Mouse (Mus musculus): ENCODE measurements at regions not wholly inside any gene's neighbourhood (a gene's known extent, or its start where the extent isn't known, plus 50 kb on each side); places are given as distances from the start of the nearest gene placed in this dataset.

DNA sequence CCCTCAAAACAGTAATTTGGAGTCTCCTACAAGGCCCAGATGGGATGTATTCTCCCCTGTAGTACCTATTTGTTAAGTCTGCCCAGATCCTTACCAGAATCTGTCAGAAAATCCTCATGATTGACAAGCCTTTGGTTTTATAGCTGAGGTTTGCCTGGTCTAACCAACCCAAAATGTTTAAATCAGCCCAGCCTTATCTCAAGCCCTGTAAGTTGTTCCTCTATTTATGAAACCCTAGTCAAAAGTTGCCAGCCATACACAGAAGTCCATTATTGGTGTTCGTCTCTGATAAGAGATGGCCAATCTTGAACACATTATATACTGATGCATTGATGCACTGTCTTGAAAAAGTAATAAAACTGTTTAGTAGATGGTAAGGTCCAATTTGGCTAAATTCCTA lies 239.9 kb upstream of the Hnrnpa3 start:
- Histone ChIP-seq H3K4me1 (peaks cover 9% of the 10 kb centered on the region), H3K27me3 (replicated peaks) (no peaks in the 10 kb centered on the region), H3K9ac (no peak overlapping the region), H3K4me2 (replicated peaks) (no peak overlapping the region), H3K36me3 (no peaks in the 10 kb centered on the region), H3K4me3 (no peak overlapping the region), H3K9me3 (no peaks in the 10 kb centered on the region), H3K27ac (no peak overlapping the region)
- WGBS: 95% methylated on average over 1 of the region's 1 CpGs
- ATAC-seq (ENCODE audit: low FRiP score, low read depth): no peak

DNA sequence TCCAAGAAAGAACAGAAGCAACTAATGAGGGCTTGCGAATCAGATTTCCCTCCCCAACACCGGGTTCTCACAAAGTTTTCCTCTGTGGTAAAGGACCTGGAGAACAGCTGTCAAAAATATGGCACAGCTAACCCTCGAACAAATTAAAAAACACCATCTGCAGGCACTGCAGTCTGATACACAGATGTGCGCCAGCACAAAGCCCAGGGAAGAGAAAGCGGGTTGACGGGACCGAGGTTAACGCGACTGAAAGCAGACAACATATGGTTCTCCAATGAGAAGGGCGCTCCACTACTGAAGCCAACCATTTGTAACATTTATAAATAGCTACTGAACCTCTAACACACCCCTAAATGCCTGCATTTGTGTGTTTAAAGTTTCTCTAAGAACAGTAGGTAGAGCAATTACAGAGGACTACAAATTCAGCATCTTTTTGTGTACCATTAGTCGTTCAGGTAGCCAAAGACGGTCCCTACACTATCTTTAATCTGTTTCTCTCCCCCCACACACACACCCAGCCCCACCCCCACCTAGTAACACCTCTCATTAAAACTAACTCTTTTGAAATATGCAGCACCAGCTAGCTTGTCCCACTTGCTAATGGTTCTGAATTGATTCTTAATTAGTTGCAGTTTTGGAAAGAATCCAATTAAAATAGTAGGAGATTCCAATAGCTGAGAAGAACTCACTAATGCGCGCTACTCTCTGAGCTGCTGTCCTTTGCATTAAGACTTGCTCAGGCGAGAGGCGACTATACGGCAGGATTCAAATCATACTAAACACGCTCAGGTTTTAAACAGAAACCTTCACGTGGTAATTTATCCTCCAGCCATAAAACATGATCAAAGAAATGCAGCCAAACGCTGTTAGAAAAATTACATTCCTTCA lies 236.0 kb upstream of the Hnrnpa3 start:
- no peaks in the 10 kb centered on the region for H3K9me3 ChIP-seq
- H3K4me2 ChIP-seq (replicated peaks): peak overlapping the region; percentile 16
- 54% methylated on average over 20 of the region's 20 CpGs for WGBS
- H3K27ac ChIP-seq: peak overlapping the region; percentile 46; the same call in 1 of the 2 replicates
- no peaks in the 10 kb centered on the region for H3K27me3 ChIP-seq (replicated peaks)
- H3K4me3 ChIP-seq: no peak overlapping the region
- no peak overlapping the region for H3K9ac ChIP-seq
- H3K36me3 ChIP-seq: no peaks in the 10 kb centered on the region
- peaks cover 22% of the 10 kb centered on the region for H3K4me1 ChIP-seq
- no peak for ATAC-seq (ENCODE audit: low FRiP score, low read depth)

DNA sequence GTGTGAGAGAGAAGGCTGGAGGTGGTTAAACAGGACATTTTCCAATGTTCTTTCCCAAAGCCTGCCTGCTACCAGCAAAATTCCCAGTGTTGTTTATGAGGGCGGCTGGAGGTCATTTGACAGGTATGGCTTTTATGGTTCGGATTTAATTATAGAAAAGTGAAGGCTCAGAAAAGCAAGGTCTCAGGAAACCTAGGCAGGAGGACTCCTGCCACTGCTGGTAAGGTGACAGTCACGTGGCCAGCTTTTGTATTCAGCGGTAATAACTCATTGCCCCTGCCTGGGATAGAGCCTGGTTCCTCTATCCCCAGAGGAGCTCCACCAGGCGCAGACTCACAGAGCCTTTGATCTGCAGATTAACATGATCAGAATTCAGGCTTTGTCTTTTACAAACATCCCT lies 235.2 kb upstream of the Hnrnpa3 start:
- no peak overlapping the region for H3K9ac ChIP-seq
- peaks cover 22% of the 10 kb centered on the region for H3K4me1 ChIP-seq
- H3K27ac ChIP-seq: peak overlapping the region; percentile 46; the same call in 1 of the 2 replicates
- 11% methylated on average over 5 of the region's 5 CpGs for WGBS
- H3K4me3 ChIP-seq: no peak overlapping the region
- ATAC-seq (ENCODE audit: low FRiP score, low read depth): peak; percentile 84
- H3K27me3 ChIP-seq (replicated peaks): no peaks in the 10 kb centered on the region
- peak overlapping the region; percentile 21 for H3K4me2 ChIP-seq (replicated peaks)
- no peaks in the 10 kb centered on the region for H3K9me3 ChIP-seq
- no peaks in the 10 kb centered on the region for H3K36me3 ChIP-seq

DNA sequence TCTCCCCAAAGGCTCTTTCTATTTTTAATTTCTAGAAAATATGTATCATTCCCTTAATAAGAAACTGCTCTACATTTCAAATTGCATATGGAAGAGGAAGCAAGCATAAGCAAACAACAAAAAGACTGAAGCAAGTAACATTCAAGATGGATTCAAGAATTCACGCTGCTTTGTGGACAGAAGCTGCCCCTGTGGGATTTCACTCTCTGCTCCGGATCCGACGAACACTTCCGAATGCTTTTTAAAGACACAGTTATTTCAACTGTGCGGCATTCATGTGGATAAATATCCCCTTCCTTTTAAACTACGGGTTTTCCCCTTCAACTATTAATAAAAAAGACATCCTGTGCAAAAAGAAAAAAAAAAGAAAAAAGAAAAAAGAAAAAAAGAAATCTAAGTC lies 234.7 kb upstream of the Hnrnpa3 start:
- peak overlapping the region; percentile 21 for H3K4me2 ChIP-seq (replicated peaks)

DNA sequence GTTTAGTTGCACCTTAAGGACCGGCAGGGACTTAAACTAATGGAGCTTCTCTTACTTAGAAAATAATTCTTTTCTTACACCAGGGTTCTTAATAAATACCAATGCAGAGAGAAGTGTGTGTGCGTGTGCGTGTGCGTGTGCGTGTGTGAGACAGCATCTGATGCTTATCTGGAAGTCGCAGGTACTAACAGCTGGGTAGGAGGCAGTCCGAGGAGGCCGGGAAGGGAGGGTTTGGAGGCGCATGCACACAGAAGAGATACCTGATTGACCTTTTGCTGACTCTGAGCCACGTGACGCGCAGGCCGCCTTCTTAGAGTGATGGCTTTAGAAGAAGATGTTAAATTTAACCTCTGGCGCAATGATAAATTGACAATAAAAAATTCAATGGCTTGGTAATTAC lies 234.2 kb upstream of the Hnrnpa3 start:
- H3K4me2 ChIP-seq (replicated peaks): peak overlapping the region; percentile 21; the same call in 1 of the 2 replicates

More for the DNA sequence above, 234.7 kb upstream of the Hnrnpa3 start:
- Histone ChIP-seq H3K9me3 (no peaks in the 10 kb centered on the region), H3K4me3 (no peak overlapping the region), H3K9ac (no peak overlapping the region), H3K27me3 (replicated peaks) (no peaks in the 10 kb centered on the region), H3K27ac (no peak overlapping the region), H3K36me3 (no peaks in the 10 kb centered on the region), H3K4me1 (peaks cover 22% of the 10 kb centered on the region)
- WGBS: 22% methylated on average over 7 of the region's 7 CpGs
- ATAC-seq (ENCODE audit: low FRiP score, low read depth): no peak

DNA sequence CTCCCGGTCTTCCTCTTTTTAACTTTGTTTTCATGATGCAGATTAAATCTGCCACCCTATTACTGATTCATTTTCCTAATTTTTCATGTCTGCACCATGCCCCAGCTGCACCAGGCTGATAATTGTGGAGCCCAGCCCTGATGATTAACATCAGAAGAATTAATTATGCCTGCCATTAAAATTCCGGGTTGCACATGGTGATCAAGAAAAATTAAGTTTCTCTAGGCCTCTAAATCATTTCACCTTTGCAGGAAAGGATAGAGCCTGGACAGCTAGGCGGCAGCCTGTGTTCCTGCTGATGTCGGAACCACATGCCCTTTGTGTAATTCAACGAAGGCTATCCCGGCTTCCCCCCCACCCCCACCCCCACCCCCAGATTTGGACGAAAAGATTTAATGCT lies 233.7 kb upstream of the Hnrnpa3 start:
- no peak overlapping the region for H3K9ac ChIP-seq

More for the DNA sequence above, 234.2 kb upstream of the Hnrnpa3 start:
- H3K36me3 ChIP-seq: no peaks in the 10 kb centered on the region
- no peak overlapping the region for H3K4me3 ChIP-seq
- no peaks in the 10 kb centered on the region for H3K9me3 ChIP-seq
- ATAC-seq (ENCODE audit: low FRiP score, low read depth): peak; percentile 69
- H3K4me1 ChIP-seq: peaks cover 22% of the 10 kb centered on the region
- WGBS: 55% methylated on average over 14 of the region's 14 CpGs
- peak overlapping the region; percentile 62; the same call in 1 of the 2 replicates for H3K27ac ChIP-seq
- H3K27me3 ChIP-seq (replicated peaks): no peaks in the 10 kb centered on the region
- H3K9ac ChIP-seq: no peak overlapping the region

DNA sequence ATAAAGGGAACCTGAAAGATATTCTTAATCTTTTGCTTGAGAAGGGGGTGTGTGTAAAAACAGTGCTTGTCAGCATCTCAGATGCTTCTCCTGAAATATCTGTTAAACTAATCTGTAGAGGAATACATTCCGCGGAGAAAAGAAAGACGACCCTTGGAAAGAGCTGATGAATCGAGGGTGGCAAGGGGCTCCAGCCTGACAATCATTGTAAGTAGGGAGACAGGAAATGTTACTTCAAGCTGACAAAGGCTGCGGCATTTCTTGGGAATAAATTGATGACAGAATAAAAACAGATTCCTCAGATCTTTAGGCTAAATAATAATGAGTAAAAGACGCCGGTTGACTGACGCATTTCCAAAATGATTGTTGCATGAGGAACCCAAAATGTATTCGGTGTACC lies 233.3 kb upstream of the Hnrnpa3 start:
- Histone ChIP-seq H3K9me3 (no peaks in the 10 kb centered on the region), H3K4me2 (replicated peaks) (no peak overlapping the region), H3K27ac (peak overlapping the region; percentile 62), H3K27me3 (replicated peaks) (no peaks in the 10 kb centered on the region), H3K4me1 (peaks cover 22% of the 10 kb centered on the region), H3K4me3 (no peak overlapping the region), H3K9ac (no peak overlapping the region), H3K36me3 (no peaks in the 10 kb centered on the region)
- ATAC-seq (ENCODE audit: low FRiP score, low read depth): no peak
- WGBS: 57% methylated on average over 9 of the region's 9 CpGs

More for the DNA sequence above, 233.7 kb upstream of the Hnrnpa3 start:
- Histone ChIP-seq H3K36me3 (no peaks in the 10 kb centered on the region), H3K27ac (peak overlapping the region; percentile 62), H3K4me2 (replicated peaks) (no peak overlapping the region), H3K4me1 (peaks cover 22% of the 10 kb centered on the region), H3K9me3 (no peaks in the 10 kb centered on the region), H3K4me3 (no peak overlapping the region), H3K27me3 (replicated peaks) (no peaks in the 10 kb centered on the region)
- ATAC-seq (ENCODE audit: low FRiP score, low read depth): peak; percentile 74
- WGBS: 15% methylated on average over 7 of the region's 7 CpGs

DNA sequence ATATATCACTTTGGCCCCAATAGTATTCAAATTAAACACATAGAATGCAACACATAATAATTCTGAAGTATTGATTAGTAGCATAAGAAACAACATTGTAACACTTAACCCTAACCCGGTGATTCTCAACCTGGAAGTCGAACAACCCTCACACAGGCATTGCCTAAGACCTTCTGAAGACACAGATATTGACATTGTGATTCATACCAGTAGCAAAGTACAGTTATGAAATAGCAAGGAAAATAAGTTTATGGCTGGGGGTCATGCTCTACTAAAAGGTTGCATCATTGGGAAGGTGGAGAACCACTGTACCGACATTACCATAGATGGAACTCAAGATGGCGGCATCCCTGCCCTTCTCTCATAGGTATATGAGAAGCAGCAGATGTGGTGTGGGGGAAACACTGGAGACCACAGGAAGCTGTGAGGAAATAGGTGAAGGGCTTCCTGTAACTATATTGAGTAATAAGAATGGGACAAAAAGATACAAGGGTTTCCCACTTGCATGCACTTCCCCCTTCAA lies 231.1 kb upstream of the Hnrnpa3 start:
- Histone ChIP-seq H3K9ac (no peak overlapping the region), H3K4me1 (peaks cover 17% of the 10 kb centered on the region), H3K27ac (no peak overlapping the region), H3K4me3 (no peak overlapping the region), H3K4me2 (replicated peaks) (no peak overlapping the region), H3K9me3 (no peaks in the 10 kb centered on the region), H3K27me3 (replicated peaks) (no peaks in the 10 kb centered on the region), H3K36me3 (no peaks in the 10 kb centered on the region)
- WGBS: 95% methylated on average over 4 of the region's 4 CpGs
- no peak for ATAC-seq (ENCODE audit: low FRiP score, low read depth)

DNA sequence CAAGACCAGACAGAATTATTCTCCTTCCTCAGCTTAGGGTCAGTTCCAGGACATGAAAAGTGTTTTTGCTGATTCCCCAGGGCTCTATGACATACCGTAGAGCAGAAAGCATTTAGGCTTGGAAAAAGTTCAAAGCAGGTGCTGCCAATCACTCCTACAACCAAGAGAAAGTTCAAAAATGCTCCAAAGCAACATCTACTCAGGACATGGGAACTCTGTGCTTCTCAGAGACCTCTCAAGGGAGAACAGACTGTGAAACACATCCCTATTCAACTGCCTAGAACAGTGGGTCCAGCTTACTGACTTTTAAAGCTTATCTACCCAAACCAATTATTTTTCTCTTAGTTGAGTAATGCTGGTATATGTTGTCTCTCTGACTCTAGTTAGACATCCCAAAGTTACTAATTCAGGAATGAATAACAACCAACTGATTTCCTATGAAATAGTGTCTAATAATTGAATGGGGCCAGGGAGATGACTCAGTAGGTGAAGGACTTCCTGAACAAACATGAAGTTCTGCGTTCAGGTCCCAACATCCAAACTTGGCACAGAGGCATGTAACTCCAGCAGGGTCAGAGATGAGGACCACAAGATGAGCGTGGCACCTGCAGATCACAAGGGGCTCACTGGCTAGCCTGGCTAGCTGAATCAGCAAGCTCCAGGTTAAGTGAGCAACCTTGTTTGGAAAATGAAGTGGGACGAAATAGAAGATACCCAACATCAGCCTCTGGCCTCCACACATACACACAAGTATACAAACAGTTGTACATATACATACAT lies 228.7 kb upstream of the Hnrnpa3 start:
- no peak overlapping the region for H3K27ac ChIP-seq
- no peak for ATAC-seq (ENCODE audit: low FRiP score, low read depth)
- H3K9me3 ChIP-seq: no peaks in the 10 kb centered on the region
- WGBS: 88% methylated on average over 4 of the region's 4 CpGs
- peaks cover 5% of the 10 kb centered on the region for H3K4me1 ChIP-seq
- H3K27me3 ChIP-seq (replicated peaks): no peaks in the 10 kb centered on the region
- H3K36me3 ChIP-seq: no peaks in the 10 kb centered on the region
- H3K4me2 ChIP-seq (replicated peaks): no peak overlapping the region
- no peak overlapping the region for H3K9ac ChIP-seq
- no peak overlapping the region for H3K4me3 ChIP-seq

DNA sequence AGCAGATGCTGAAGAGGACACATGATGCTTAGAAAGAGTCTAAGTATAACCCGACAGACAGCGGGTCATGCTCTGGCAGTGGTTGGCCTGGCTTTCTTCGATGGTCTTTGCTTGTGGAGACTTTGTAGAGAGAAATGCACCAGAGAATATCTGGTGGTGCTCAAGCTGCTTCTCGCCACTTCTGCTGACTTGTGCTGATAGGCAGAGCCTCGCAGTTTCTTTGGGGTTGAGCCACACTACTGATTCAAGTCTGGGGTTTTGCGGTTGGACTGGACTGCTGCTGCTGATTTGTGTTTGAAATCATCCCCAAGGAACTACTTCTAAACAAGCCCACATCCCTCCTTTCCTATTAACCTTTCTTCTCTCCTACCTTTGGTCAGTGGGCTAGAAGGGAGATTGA lies 227.1 kb upstream of the Hnrnpa3 start:
- 92% methylated on average over 6 of the region's 6 CpGs for WGBS
- H3K9me3 ChIP-seq: no peaks in the 10 kb centered on the region
- no peaks in the 10 kb centered on the region for H3K36me3 ChIP-seq

DNA sequence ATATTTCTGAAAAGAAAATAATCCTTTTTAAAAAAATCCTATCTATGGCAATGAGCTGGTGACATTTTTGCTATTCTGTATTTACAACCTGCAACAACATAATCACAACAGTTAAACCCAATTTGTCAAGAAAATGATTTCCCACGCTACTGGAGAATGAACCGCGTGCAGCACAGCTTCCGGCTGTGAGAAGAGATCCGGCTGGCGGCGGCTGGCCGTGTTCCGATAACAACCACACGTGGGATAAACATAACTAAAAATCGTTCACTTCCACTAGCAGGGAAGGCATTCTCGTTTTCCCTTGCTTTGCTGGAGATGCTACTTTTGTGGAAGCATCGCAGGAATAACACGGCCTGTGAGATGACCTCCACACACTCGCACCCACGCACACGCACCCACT lies 224.5 kb upstream of the Hnrnpa3 start:
- H3K9ac ChIP-seq: no peak overlapping the region
- 93% methylated on average over 17 of the region's 17 CpGs for WGBS
- no peak overlapping the region for H3K4me2 ChIP-seq (replicated peaks)
- H3K9me3 ChIP-seq: no peaks in the 10 kb centered on the region
- no peak overlapping the region for H3K27ac ChIP-seq
- H3K36me3 ChIP-seq: no peaks in the 10 kb centered on the region
- ATAC-seq (ENCODE audit: low FRiP score, low read depth): no peak
- H3K4me3 ChIP-seq: no peak overlapping the region
- H3K27me3 ChIP-seq (replicated peaks): no peaks in the 10 kb centered on the region
- no peaks in the 10 kb centered on the region for H3K4me1 ChIP-seq

More for the DNA sequence above, 227.1 kb upstream of the Hnrnpa3 start:
- Histone ChIP-seq H3K4me2 (replicated peaks) (no peak overlapping the region), H3K4me3 (no peak overlapping the region), H3K9ac (no peak overlapping the region), H3K27ac (no peak overlapping the region), H3K4me1 (no peaks in the 10 kb centered on the region), H3K27me3 (replicated peaks) (no peaks in the 10 kb centered on the region)
- no peak for ATAC-seq (ENCODE audit: low FRiP score, low read depth)

DNA sequence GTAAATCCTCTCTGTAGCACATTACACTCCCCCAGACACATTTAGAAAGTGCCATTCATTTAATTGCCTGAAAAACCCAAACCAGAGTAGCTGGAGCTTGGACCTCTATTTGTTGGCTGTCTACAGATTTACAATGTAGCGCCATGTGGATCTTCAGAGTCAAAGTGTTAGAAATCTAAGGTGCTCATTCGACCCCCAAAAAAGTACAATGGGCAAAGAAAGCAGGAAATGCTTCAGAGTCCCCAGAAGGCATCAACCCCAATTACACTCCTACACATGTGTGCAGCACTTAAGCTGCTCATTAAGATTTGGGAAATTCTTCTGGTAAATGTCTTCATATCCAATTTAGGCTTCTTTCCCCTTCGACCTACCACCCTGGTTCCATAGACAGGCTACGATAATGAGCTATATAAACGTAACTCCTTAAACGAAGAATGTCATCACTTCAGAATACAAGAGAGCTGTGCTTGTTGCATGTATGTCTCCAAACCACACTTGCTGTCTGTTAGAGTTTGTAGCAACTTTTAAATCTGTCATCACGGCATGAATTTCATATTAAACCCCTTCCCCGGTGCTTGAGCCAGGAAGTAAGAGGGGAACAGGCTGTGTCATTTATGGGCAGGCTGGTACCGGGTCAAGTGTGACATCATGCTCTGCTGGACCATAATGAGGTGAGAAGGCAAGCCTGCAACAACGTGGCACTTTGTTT lies 219.4 kb upstream of the Hnrnpa3 start:
- Histone ChIP-seq H3K27me3 (replicated peaks) (no peaks in the 10 kb centered on the region), H3K36me3 (no peaks in the 10 kb centered on the region), H3K4me1 (no peaks in the 10 kb centered on the region), H3K27ac (no peak overlapping the region), H3K9me3 (no peaks in the 10 kb centered on the region), H3K9ac (no peak overlapping the region), H3K4me3 (no peak overlapping the region), H3K4me2 (replicated peaks) (no peak overlapping the region)
- 84% methylated on average over 10 of the region's 10 CpGs for WGBS
- no peak for ATAC-seq (ENCODE audit: low FRiP score, low read depth)

Data from neural tube, embryonic 12.5 days (tissue).